Mouse (Mus musculus): Measurements from ENCODE around the gene Gm10376. TPM values are rescaled to one million over a fixed set of nuclear protein-coding genes. Genes with fewer than 3 reads are reported as not detected.
"Not testable (repeated sequence)": the region's sequence is repeated elsewhere in the genome, so short reads cannot be mapped to it uniquely, and the experiment has no call there.

Gm10376 gene
- 1 to 10 TPM in 1 of 2 experiments, not detected in 1; 2.0 TPM for total RNA-seq (2021)

- not testable (repeated sequence) for DNase-seq
Measured at GRCm38 (mm10) chr14:43015528-43015927, at the start of gene Gm10376. Gene Gm10376 (minus strand): TSS chr14:43015628.

GRCm38 (mm10) chr14:43060179-43060578 is 44.8 kb upstream of the Gm10376 start:
- DNase-seq: not testable (repeated sequence)

GRCm38 (mm10) chr14:43058063-43058462 is 42.6 kb upstream of the Gm10376 start:
- not testable (repeated sequence) for DNase-seq

- not testable (repeated sequence) for DNase-seq
Measured at GRCm38 (mm10) chr14:42993524-42993923, 21.9 kb downstream of the Gm10376 start, which contains the start of gene Gm8082. Gene Gm8082 (minus strand): TSS chr14:42993624.

Other genes with a start within 250 kb of the Gm10376 start
- gene Gm3015, start 246.8 kb downstream of the Gm10376 start, total RNA-seq (2021): not detected
- not detected for gene Gm10377, start 217.6 kb downstream of the Gm10376 start, total RNA-seq (2021)
- not detected for gene Gm21977, start 162.2 kb downstream of the Gm10376 start, total RNA-seq (2021)
- gene Gm8082, start 22.0 kb downstream of the Gm10376 start, total RNA-seq (2021): not detected
- not detected for gene Gm8094, start 61.0 kb upstream of the Gm10376 start, total RNA-seq (2021)
- gene Gm8104, start 85.0 kb upstream of the Gm10376 start, total RNA-seq (2021): not detected
- under 1 TPM in 1 of 2 experiments, not detected in 1; 0.47 TPM for gene Gm7233, start 164.2 kb upstream of the Gm10376 start, total RNA-seq (2021)
- not detected for gene Gm8122, start 219.7 kb upstream of the Gm10376 start, total RNA-seq (2021)
- gene Gm8126, start 243.0 kb upstream of the Gm10376 start, total RNA-seq (2021): under 1 TPM; 0.20 TPM